Mouse (Mus musculus) megakaryocyte, embryonic 14.5 days (primary cell): ENCODE measurements around the gene Ppp1r14c.

Experiments used
- FLI1 ChIP-seq: IDR thresholded peaks from 2 replicates; pipeline ENCODE4 v1.6.1; 2012; ENCODE audit warnings: low read length, inconsistent platforms, mixed read lengths
- GATA1 ChIP-seq: IDR thresholded peaks from 3 replicates; pipeline ENCODE4 v1.6.1; 2012; ENCODE audit warnings: mixed read lengths, low read length, inconsistent platforms, borderline replicate concordance

- no peak for TF ChIP-seq GATA1
- no peak for TF ChIP-seq FLI1
These were observed 31.3 kb upstream of the Ppp1r14c start for GRCm38 (mm10) chr10:3334570-3334969.
